Mouse (Mus musculus) liver, postnatal 0 days (tissue): ENCODE data around the gene Abcg4. TPM values are rescaled to one million over a fixed set of nuclear protein-coding genes. Genes with fewer than 3 reads are reported as not detected.
A peak's percentile ranks its signal among the peaks of the same experiment; 100 is the strongest.

Experiments used
- ATAC-seq: fragments of 200-750 bp; cut with Nextera tagmentation; 2 replicates; pipeline ENCODE4 v1.8.0; 2017; ENCODE audit warnings: mild to moderate bottlenecking, moderate library complexity
- DNase-seq: peaks from one replicate; pipeline ENCODE4 v3.0.0-alpha.2; 2016
- H3K27ac ChIP-seq: fragments of 300-500 bp; sonication (generic); 2 replicates; pipeline ENCODE4 v1.5.1; 2014; ENCODE audit warnings: antibody characterized with exemption, moderate library complexity, mild to moderate bottlenecking, low read depth
- H3K27me3 ChIP-seq: fragments of 300-500 bp; sonication (generic); 2 replicates; pipeline ENCODE4 v1.6.1; 2014; ENCODE audit warnings: low read length, control low read depth, mixed read lengths; ENCODE audit not compliant: insufficient read depth
- H3K36me3 ChIP-seq: fragments of 300-500 bp; sonication (generic); replicated peaks from 2 replicates; pipeline ENCODE4 v1.6.1; 2014; ENCODE audit warnings: mild to moderate bottlenecking, control low read depth, low read length, moderate library complexity, mixed read lengths; ENCODE audit not compliant: insufficient read depth
- H3K4me1 ChIP-seq: fragments of 300-500 bp; sonication (generic); 2 replicates; pipeline ENCODE4 v1.6.1; 2014; ENCODE audit warnings: antibody characterized with exemption, mild to moderate bottlenecking, control low read depth; ENCODE audit not compliant: insufficient read depth
- H3K4me2 ChIP-seq: fragments of 300-500 bp; sonication (generic); 2 replicates; pipeline ENCODE4 v1.6.1; 2014; ENCODE audit warnings: low read depth, mild to moderate bottlenecking, low read length, moderate library complexity, mixed read lengths
- H3K4me3 ChIP-seq: fragments of 300-500 bp; sonication (generic); 2 replicates; pipeline ENCODE4 v1.5.1; 2014; ENCODE audit warnings: low read depth, low read length
- H3K9ac ChIP-seq: fragments of 300-500 bp; sonication (generic); replicated peaks from 2 replicates; pipeline ENCODE4 v1.6.1; 2014; ENCODE audit warnings: mild to moderate bottlenecking, moderate library complexity
- H3K9me3 ChIP-seq: fragments of 300-500 bp; sonication (generic); 2 replicates; pipeline ENCODE4 v1.6.1; 2016; ENCODE audit warnings: mild to moderate bottlenecking, control low read depth, low read length, mixed read lengths
- CTCF ChIP-seq: sonication (generic); IDR thresholded peaks from 2 replicates; pipeline ENCODE4 v1.5.1; 2016; ENCODE audit warnings: antibody characterized with exemption, low read depth
- EP300 ChIP-seq: IDR thresholded peaks from 2 replicates; pipeline ENCODE4 v1.6.1; 2016; ENCODE audit warnings: antibody characterized with exemption, low read depth, mild to moderate bottlenecking
- WGBS: fragments of 180-500 bp; shearing (Covaris S2); extraction: QIAGEN DNeasy Blood & Tissue Kit; methylation state at CpG from one replicate; pipeline ENCODE4 v1.1.7; 2014; ENCODE audit not compliant: insufficient replicate concordance; 5-methylcytosine and 5-hydroxymethylcytosine counted together
- polyA plus RNA-seq: library from polyadenylated mRNA; unstranded; fragments of >200 nt; fragmentation: Nextera tagmentation; extraction: Ambion mirVana; gene quantifications from 2 replicates; pipeline ENCODE4 v1.2.1, GENCODE M21; 2015

The Abcg4 gene
- polyA plus RNA-seq, 1 experiment from 2014 or later, result 4.2 TPM

- no peak overlapping the region for H3K4me2 ChIP-seq
- 82% methylated on average over 8 of the region's 8 CpGs for WGBS
Measured at GRCm38 (mm10) chr9:44256213-44256612, 32.2 kb downstream of the Abcg4 start.

GRCm38 (mm10) chr9:44255136-44255521 lies 33.3 kb downstream of the Abcg4 start:
- no peak for TF ChIP-seq CTCF
- no peak for TF ChIP-seq EP300
- H3K27ac ChIP-seq, result peak overlapping the region; percentile 37; the same call in 1 of the 2 replicates
- no peak for ATAC-seq
- no peak overlapping the region for H3K4me2 ChIP-seq
- H3K4me3 ChIP-seq, result no peak overlapping the region
- WGBS, result 66% methylated on average over 6 of the region's 6 CpGs
- H3K4me1 ChIP-seq, result peaks cover 15% of the 10 kb centered on the region
- H3K9me3 ChIP-seq, result no peaks in the 10 kb centered on the region
- no peak overlapping the region for H3K9ac ChIP-seq
- 0 out of 2 replicates have a peak, but pooled peaks cover 6% of the 10 kb centered on the region for H3K36me3 ChIP-seq
- DNase-seq, result no peak
- H3K27me3 ChIP-seq, result no peaks in the 10 kb centered on the region

More at GRCm38 (mm10) chr9:44256213-44256612, 32.2 kb downstream of the Abcg4 start:
- DNase-seq (no peak), ATAC-seq (no peak)
- TF ChIP-seq EP300 (no peak), CTCF (no peak)
- Histone ChIP-seq H3K27ac (no peak overlapping the region), H3K9me3 (no peaks in the 10 kb centered on the region), H3K4me1 (peaks cover 15% of the 10 kb centered on the region), H3K4me3 (no peak overlapping the region), H3K36me3 (0 out of 2 replicates have a peak, but pooled peaks cover 6% of the 10 kb centered on the region), H3K9ac (no peak overlapping the region), H3K27me3 (no peaks in the 10 kb centered on the region)

GRCm38 (mm10) chr9:44254508-44255135 lies 33.8 kb downstream of the Abcg4 start:
- Histone ChIP-seq H3K27me3 (no peaks in the 10 kb centered on the region), H3K4me3 (no peak overlapping the region), H3K4me1 (peaks cover 16% of the 10 kb centered on the region), H3K36me3 (0 out of 2 replicates have a peak, but pooled peaks cover 6% of the 10 kb centered on the region), H3K9me3 (no peaks in the 10 kb centered on the region), H3K27ac (no peak overlapping the region), H3K9ac (no peak overlapping the region), H3K4me2 (no peak overlapping the region)
- DNase-seq (no peak), ATAC-seq (no peak)
- TF ChIP-seq CTCF (no peak), EP300 (no peak)
- 48% methylated on average over 5 of the region's 5 CpGs for WGBS

- TF ChIP-seq EP300, result no peak
- no peak for TF ChIP-seq CTCF
- H3K27me3 ChIP-seq, result no peaks in the 10 kb centered on the region
- no peak for ATAC-seq
- H3K4me2 ChIP-seq, result no peak overlapping the region
- H3K4me1 ChIP-seq, result peaks cover 10% of the 10 kb centered on the region
- 0 out of 2 replicates have a peak, but pooled peaks cover 6% of the 10 kb centered on the region for H3K36me3 ChIP-seq
- H3K9ac ChIP-seq, result no peak overlapping the region
- no peak overlapping the region for H3K4me3 ChIP-seq
- no peak overlapping the region for H3K27ac ChIP-seq
- DNase-seq, result no peak
- no peaks in the 10 kb centered on the region for H3K9me3 ChIP-seq
- whole genome bisulfite sequencing, result 88% methylated on average over 6 of the region's 6 CpGs
Measured at GRCm38 (mm10) chr9:44253441-44253840, 35.0 kb downstream of the Abcg4 start.

GRCm38 (mm10) chr9:44251314-44251713 lies 37.1 kb downstream of the Abcg4 start, which contains the start of gene Pdzd3:
Gene Pdzd3 (minus strand): TSS chr9:44251471.
- Histone ChIP-seq H3K27ac (no peak within 1 kb of the TSS), H3K4me3 (no peak within 1 kb of the TSS), H3K4me2 (no peak within 1 kb of the TSS), H3K36me3 (0 out of 2 replicates have a peak, but pooled peaks cover 6% of the 10 kb centered on the region), H3K27me3 (no peaks in the 10 kb centered on the region), H3K9ac (no peak within 1 kb of the TSS; the same call in 1 of the 2 replicates), H3K4me1 (peaks cover 5% of the 10 kb centered on the region), H3K9me3 (no peaks in the 10 kb centered on the region)
- no peak for TF ChIP-seq EP300
- TF ChIP-seq CTCF, result no peak
- DNase-seq (no peak), ATAC-seq (no peak)
- WGBS, result 76% methylated on average over 10 of the region's 10 CpGs

GRCm38 (mm10) chr9:44250445-44250844 lies 38.0 kb downstream of the Abcg4 start:
- Histone ChIP-seq H3K9me3 (no peaks in the 10 kb centered on the region), H3K27ac (no peak overlapping the region), H3K9ac (no peak overlapping the region; the same call in 1 of the 2 replicates), H3K4me2 (no peak overlapping the region), H3K36me3 (0 out of 2 replicates have a peak, but pooled peaks cover 6% of the 10 kb centered on the region), H3K27me3 (no peaks in the 10 kb centered on the region), H3K4me1 (peaks cover 3% of the 10 kb centered on the region), H3K4me3 (no peak overlapping the region)
- no peak for DNase-seq
- WGBS, result 44% methylated on average over 4 of the region's 4 CpGs
- TF ChIP-seq EP300, result no peak
- TF ChIP-seq CTCF, result no peak
- no peak for ATAC-seq
